Mouse (Mus musculus) embryonic facial prominence, embryonic 14.5 days (tissue): Measurements from ENCODE around the gene Gnaq. TPM values are rescaled to one million over a fixed set of nuclear protein-coding genes. Genes with fewer than 3 reads are reported as not detected.
"Not testable (repeated sequence)": the region's sequence is repeated elsewhere in the genome, so short reads cannot be mapped to it uniquely, and the experiment has no call there.

Source experiments
- ATAC-seq: fragments of 200-750 bp; cut with Nextera tagmentation; 2 replicates; pipeline ENCODE4 v1.8.0; 2017; ENCODE audit warnings: low read depth, moderate number of reproducible peaks, moderate TSS enrichment
- DNase-seq: peaks from one replicate; pipeline ENCODE4 v3.0.0-alpha.2; 2015; ENCODE audit warnings: low spot score
- H3K27ac ChIP-seq: fragments of 300-500 bp; sonication (generic); replicated peaks from 2 replicates; pipeline ENCODE4 v1.5.1; 2014; ENCODE audit warnings: low read depth, mild to moderate bottlenecking, low read length, moderate library complexity
- H3K27me3 ChIP-seq: fragments of 300-500 bp; sonication (generic); replicated peaks from 2 replicates; pipeline ENCODE4 v1.6.1; 2014; ENCODE audit warnings: low read length; ENCODE audit not compliant: control insufficient read depth, insufficient read depth
- H3K36me3 ChIP-seq: fragments of 300-500 bp; sonication (generic); 2 replicates; pipeline ENCODE4 v1.6.1; 2014; ENCODE audit warnings: low read length, mixed read lengths; ENCODE audit not compliant: control insufficient read depth, insufficient read depth
- H3K4me1 ChIP-seq: fragments of 300-500 bp; sonication (generic); 2 replicates; pipeline ENCODE4 v1.6.1; 2014; ENCODE audit warnings: antibody characterized with exemption, low read length; ENCODE audit not compliant: control insufficient read depth, insufficient read depth
- H3K4me2 ChIP-seq: fragments of 300-500 bp; sonication (generic); 2 replicates; pipeline ENCODE4 v1.6.1; 2014; ENCODE audit warnings: low read depth, mild to moderate bottlenecking, low read length, moderate library complexity, mixed read lengths
- H3K4me3 ChIP-seq: fragments of 300-500 bp; sonication (generic); 2 replicates; pipeline ENCODE4 v1.5.1; 2014; ENCODE audit warnings: low read depth, mild to moderate bottlenecking, low read length
- H3K9ac ChIP-seq: fragments of 300-500 bp; sonication (generic); 2 replicates; pipeline ENCODE4 v1.6.1; 2014; ENCODE audit warnings: low read depth, mild to moderate bottlenecking, low read length, moderate library complexity, mixed read lengths
- H3K9me3 ChIP-seq: fragments of 300-500 bp; sonication (generic); 2 replicates; pipeline ENCODE4 v1.6.1; 2016; ENCODE audit warnings: low read length; ENCODE audit not compliant: control insufficient read depth
- WGBS: fragments of 180-500 bp; shearing (Covaris S2); extraction: QIAGEN DNeasy Blood & Tissue Kit; methylation state at CpG from one replicate; pipeline ENCODE4 v1.1.7; 2014; 5-methylcytosine and 5-hydroxymethylcytosine counted together
- polyA plus RNA-seq: library from polyadenylated mRNA; unstranded; fragments of >200 nt; fragmentation: Nextera tagmentation; extraction: Ambion mirVana; gene quantifications from 2 replicates; pipeline ENCODE4 v1.2.1, GENCODE M21; 2014

Gnaq gene
- polyA plus RNA-seq, 1 experiment from 2014 or later: 18.3 TPM

DNA sequence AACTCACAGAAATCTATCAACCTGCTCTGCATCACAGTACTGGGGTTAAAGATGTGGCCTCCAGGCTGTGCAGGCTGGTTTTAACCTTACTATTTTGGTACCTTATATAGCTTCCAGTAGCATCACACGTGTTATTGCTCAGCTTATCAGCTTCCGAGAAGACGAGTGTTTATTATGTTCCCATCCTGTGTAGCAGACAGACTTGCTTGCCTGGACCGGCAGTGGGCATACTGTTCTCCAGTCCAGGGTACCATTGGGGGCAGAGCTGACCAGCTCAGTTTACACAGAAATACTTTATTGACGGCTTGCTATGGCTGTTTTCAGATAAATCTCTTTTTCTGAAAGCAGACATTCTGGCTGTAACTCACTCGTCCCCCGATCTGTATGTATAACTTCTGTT lies 17.7 kb downstream of the Gnaq start:
- Histone ChIP-seq H3K4me3 (no peak overlapping the region), H3K4me2 (no peak overlapping the region), H3K9ac (no peak overlapping the region), H3K9me3 (no peaks in the 10 kb centered on the region), H3K36me3 (no peaks in the 10 kb centered on the region), H3K27ac (no peak overlapping the region), H3K4me1 (peaks cover 12% of the 10 kb centered on the region; the same call in 1 of the 2 replicates), H3K27me3 (no peaks in the 10 kb centered on the region)
- DNase-seq: no peak
- ATAC-seq: no peak
- WGBS: 73% methylated on average over 7 of the region's 7 CpGs

DNA sequence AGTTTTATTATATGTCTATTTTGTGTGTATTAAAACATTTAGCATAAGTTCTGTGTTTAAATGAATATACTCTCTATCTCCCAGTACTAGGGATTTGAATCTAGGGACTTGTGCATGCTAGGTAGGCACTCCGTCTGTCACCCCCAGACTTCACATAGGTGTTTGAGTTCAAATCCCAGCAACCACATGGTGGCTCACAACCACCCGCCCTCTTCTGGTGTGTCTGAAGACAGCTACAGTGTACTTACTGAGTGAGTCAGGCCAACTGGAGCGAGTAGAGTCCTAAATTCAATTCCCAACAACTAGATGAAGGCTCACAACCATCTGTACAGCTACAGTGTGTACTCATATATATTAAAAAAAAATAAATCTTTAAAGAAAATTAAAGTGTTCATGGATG lies 21.2 kb downstream of the Gnaq start:
- no peak overlapping the region for H3K27ac ChIP-seq
- H3K4me3 ChIP-seq: no peak overlapping the region
- no peak overlapping the region for H3K4me2 ChIP-seq
- H3K27me3 ChIP-seq: no peaks in the 10 kb centered on the region
- ATAC-seq: no peak
- WGBS: 91% methylated on average over 3 of the region's 3 CpGs
- DNase-seq: no peak
- H3K36me3 ChIP-seq: no peaks in the 10 kb centered on the region
- H3K9ac ChIP-seq: no peak overlapping the region
- no peaks in the 10 kb centered on the region for H3K9me3 ChIP-seq
- no peaks in the 10 kb centered on the region for H3K4me1 ChIP-seq

DNA sequence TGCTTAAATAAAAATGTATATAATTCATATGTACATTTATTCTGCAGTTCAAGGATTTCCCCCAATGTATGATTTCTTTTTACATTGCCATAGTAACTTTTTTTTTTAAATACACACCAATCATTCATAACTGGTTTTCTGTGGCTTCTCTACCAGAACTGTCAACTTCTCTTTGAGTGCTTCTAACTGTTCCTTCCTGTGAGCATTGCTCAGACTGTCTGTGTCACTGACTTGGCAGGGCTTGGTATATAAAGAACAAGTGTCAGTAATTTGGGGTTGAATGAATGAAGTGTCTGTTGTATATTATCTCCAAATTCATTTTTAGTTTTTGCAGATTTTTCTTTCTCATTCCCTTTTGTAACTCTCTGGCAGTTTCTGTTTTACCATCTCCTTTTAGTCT lies 21.8 kb downstream of the Gnaq start:
- Histone ChIP-seq H3K4me3 (no peak overlapping the region), H3K4me1 (no peaks in the 10 kb centered on the region), H3K27ac (no peak overlapping the region), H3K9ac (no peak overlapping the region), H3K4me2 (no peak overlapping the region), H3K36me3 (no peaks in the 10 kb centered on the region), H3K27me3 (no peaks in the 10 kb centered on the region), H3K9me3 (no peaks in the 10 kb centered on the region)
- ATAC-seq (no peak), DNase-seq (no peak)

DNA sequence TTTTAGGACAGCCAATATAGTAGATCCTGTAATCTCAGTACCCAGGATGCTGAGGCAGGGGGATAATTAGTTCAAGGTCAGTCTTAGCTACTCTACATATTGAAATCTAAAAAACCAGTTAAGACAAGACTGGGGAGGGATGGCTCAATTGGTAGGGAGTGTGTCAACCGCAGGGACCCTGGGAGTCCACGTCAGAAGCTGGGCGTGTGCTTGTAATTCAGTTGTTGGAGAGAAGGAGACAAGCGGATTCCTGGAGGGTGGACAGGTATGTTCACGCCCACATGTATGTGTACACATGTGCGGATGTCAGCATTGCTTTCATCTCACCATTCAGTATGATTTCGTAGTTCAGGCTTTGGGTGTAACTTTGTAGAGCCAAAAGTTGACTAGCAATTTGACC lies 24.5 kb downstream of the Gnaq start:
- 94% methylated on average over 7 of the region's 7 CpGs for WGBS
- no peaks in the 10 kb centered on the region for H3K27me3 ChIP-seq
- H3K27ac ChIP-seq: no peak overlapping the region
- H3K9ac ChIP-seq: no peak overlapping the region
- no peak overlapping the region for H3K4me3 ChIP-seq
- no peaks in the 10 kb centered on the region for H3K36me3 ChIP-seq
- no peak for ATAC-seq
- H3K4me1 ChIP-seq: 0 out of 2 replicates have a peak, but pooled peaks cover 8% of the 10 kb centered on the region
- no peak overlapping the region for H3K4me2 ChIP-seq
- DNase-seq: no peak
- no peaks in the 10 kb centered on the region for H3K9me3 ChIP-seq

DNA sequence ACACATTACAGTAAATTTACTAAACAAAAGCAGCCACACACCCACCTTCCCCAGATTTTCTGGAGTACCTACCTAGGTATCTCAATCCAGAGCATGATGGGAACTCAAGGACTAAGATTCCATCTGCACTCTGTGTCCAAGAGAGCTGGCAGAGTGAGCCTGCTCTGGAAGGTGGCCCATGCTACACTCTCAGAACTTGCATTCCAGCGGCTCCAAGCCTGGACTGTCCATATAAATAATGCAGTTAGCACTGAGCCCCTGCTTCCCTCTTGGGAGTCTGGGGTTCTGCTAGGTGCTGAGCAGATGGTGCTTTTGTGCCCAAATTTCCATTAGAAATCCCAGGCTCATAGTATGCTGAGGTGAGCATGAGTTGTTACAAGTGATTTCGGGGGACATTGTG lies 28.1 kb downstream of the Gnaq start:
- Histone ChIP-seq H3K4me3 (no peak overlapping the region), H3K27ac (no peak overlapping the region), H3K4me1 (0 out of 2 replicates have a peak, but pooled peaks cover 8% of the 10 kb centered on the region), H3K9me3 (no peaks in the 10 kb centered on the region), H3K36me3 (no peaks in the 10 kb centered on the region), H3K4me2 (no peak overlapping the region), H3K27me3 (no peaks in the 10 kb centered on the region), H3K9ac (no peak overlapping the region)
- ATAC-seq (no peak), DNase-seq (no peak)
- WGBS: 79% methylated on average over 2 of the region's 2 CpGs

DNA sequence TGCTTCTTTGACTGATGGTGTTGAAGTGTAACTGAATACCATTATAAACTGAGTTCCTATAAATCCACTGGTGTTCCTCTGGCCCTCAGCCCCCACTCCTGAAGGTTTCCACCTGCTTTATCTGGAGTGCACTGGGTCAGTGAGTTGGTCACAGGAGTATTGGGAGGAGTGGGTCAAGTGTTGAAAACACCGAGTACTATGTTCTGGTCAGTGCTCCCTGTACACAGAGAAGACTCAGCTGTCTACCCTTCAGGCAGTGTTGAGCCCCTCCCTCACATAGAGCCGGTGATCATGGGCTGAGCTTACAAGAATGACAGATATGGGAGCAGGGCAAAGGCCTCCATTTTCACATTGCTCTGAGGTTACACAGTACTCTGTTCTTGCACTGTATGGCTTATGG lies 28.6 kb downstream of the Gnaq start:
- 0 out of 2 replicates have a peak, but pooled peaks have one; percentile 41 for ATAC-seq
- no peak overlapping the region for H3K4me3 ChIP-seq
- 0 out of 2 replicates have a peak, but pooled peaks cover 10% of the 10 kb centered on the region for H3K4me1 ChIP-seq
- 74% methylated on average over 2 of the region's 2 CpGs for WGBS
- H3K9ac ChIP-seq: no peak overlapping the region
- no peak overlapping the region for H3K27ac ChIP-seq
- no peaks in the 10 kb centered on the region for H3K9me3 ChIP-seq
- H3K27me3 ChIP-seq: no peaks in the 10 kb centered on the region
- no peaks in the 10 kb centered on the region for H3K36me3 ChIP-seq
- no peak overlapping the region for H3K4me2 ChIP-seq
- DNase-seq: no peak

DNA sequence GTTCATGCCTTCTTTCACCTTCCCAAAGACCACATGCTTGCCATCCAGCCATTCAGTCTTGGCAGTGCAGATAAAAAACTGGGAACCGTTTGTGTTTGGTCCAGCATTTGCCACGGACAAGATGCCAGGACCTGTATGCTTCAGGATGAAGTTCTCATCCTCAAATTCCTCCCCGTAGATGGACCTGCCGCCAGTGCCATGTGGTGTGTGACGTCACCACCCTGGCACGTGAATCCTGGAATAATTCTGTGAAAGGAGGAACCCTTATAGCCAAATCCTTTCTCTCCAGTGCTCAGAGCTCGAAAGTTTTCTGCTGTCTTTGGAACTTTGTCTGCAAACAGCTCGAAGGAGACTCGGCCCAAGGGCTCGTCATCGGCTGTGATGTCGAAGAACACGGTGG lies 31.8 kb downstream of the Gnaq start:
- not testable (repeated sequence) for H3K36me3 ChIP-seq, DNase-seq, H3K4me3 ChIP-seq, H3K9me3 ChIP-seq, H3K27me3 ChIP-seq, ATAC-seq, H3K27ac ChIP-seq, H3K4me2 ChIP-seq, H3K9ac ChIP-seq
- peaks cover 37% of the 10 kb centered on the region for H3K4me1 ChIP-seq
- WGBS: 89% methylated on average over 13 of the region's 13 CpGs

DNA sequence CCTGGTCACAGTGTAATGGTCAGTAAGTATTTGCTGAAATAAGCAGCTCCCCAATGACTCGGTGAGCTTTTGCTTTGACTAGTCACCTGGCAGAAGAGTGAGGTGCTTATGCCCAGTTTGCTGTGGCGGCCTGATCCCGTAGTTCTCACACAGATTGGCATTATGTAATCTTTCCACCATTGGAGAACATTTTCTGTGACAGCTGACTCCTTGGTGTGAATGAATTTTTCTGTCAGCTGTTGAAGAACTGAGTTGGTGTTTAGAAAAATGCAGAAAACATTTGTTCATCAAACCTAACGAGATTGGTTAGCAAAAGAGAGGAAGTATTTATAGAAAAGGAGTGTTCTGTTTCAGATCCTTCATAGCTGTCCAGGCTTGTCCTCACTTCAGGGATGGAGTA lies 34.6 kb downstream of the Gnaq start:
- Histone ChIP-seq H3K4me1 (peaks cover 29% of the 10 kb centered on the region), H3K27me3 (no peaks in the 10 kb centered on the region), H3K4me2 (no peak overlapping the region), H3K9me3 (no peaks in the 10 kb centered on the region), H3K4me3 (no peak overlapping the region), H3K9ac (no peak overlapping the region), H3K36me3 (no peaks in the 10 kb centered on the region), H3K27ac (0 out of 2 replicates have a peak overlapping the region, but pooled peaks have one; percentile 54)
- ATAC-seq: no peak
- WGBS: 57% methylated on average over 4 of the region's 4 CpGs
- DNase-seq: peak; percentile 29

DNA sequence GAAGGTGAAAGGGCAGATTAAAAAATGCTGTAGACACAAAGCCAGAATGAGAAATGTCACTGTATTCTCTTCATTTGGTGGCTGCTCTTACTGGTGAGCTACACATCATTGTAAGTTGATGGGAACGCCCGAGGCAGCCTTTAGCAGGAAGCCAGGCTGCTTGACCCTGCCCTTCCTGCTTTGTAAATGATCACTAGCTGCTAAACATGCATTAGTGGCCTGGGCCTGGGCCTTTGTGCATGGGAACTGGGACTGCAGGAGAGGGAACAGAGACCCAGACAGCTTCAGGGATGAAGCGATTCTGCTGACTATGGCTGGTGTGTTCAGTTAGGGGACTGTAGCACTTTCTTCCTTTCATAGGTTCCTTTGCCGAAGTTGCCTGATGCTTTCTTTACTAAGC lies 35.6 kb downstream of the Gnaq start:
- Histone ChIP-seq H3K4me1 (peaks cover 29% of the 10 kb centered on the region), H3K36me3 (no peaks in the 10 kb centered on the region), H3K4me3 (no peak overlapping the region), H3K27me3 (no peaks in the 10 kb centered on the region), H3K27ac (peak overlapping the region; percentile 24; the same call in 1 of the 2 replicates), H3K9me3 (no peaks in the 10 kb centered on the region), H3K9ac (no peak overlapping the region), H3K4me2 (no peak overlapping the region)
- DNase-seq: peak; percentile 61
- WGBS: 20% methylated on average over 4 of the region's 4 CpGs
- ATAC-seq: peak; percentile 48; the same call in 1 of the 2 replicates
